Mouse (Mus musculus): Measurements from ENCODE around the gene Itga9.

The Itga9 gene

DNA sequence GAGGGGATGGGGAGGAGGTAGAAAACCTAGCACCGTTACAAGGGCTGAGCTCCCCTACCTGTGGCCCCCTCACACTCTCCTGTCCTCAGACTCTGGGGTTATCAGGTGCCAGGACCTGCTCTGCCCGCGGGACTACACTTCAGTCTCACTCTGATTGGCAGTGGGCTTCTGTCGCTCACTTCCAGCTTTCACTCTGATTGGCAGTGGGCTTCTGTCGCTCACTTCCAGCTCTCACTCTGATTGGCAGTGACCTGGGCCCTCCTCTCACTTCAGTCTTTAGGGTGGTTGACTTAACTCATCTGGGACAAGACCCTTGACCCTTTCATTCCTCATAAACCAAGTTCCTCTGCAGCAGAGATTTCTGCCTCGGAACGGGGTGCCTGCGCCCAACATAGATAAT lies 226.9 kb downstream of the Itga9 start:
- no peak for DNase-seq

DNA sequence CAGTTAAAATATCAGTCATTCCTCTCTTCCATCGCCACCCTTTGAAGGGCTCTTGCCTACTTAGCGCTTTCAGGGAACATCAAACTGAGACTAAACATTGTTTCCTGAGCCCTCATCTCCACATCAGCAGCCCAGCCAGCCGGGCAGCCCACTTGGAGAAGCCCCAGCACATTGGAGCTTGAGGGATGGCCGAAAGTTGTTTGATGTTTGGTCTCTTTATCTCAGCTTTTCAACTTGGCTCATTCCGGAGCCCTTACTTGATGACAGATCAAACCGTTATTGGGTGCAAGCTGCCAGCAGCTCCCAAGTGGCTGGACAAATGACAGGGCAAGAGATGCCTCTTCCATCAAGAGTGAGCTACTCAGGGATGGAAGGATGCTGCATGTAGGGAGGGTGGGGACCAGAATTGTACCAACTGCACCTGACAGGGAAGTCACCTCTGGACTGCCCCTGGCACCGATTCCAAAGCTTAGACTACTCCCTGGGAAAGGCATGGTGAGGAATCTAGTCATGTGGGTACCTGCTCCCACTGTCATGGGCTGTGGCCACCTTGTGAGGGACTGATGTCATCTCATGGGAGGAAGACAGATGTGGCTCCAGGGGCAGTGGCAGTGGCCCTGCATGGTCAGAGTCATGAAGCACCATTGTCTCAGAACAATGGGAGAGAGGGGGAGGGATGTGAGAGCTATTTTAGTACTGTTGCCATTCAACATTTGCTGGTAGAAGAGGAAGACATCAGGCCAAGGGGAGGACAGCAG lies 232.6 kb downstream of the Itga9 start:
- no peak for DNase-seq

DNA sequence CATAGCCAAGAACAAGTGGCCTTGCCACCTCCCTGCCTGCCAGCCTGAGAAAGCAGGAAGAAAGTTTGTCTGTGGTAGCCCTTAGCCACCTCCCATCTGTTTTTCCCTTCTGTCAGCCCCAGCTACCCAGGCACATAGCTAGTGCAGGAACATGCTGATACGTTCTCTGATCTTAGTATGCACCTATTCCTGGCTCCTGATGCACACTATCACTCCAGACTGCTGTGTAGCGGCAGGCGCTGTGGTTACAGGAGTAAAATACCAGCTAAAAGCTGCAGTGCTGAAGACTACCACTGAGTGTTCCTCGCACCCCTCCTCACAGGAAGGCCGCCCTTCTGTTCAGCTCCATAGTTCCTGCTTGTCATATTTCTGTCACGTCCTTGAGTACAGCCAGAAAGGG lies 234.8 kb downstream of the Itga9 start:
- no peak for DNase-seq

DNA sequence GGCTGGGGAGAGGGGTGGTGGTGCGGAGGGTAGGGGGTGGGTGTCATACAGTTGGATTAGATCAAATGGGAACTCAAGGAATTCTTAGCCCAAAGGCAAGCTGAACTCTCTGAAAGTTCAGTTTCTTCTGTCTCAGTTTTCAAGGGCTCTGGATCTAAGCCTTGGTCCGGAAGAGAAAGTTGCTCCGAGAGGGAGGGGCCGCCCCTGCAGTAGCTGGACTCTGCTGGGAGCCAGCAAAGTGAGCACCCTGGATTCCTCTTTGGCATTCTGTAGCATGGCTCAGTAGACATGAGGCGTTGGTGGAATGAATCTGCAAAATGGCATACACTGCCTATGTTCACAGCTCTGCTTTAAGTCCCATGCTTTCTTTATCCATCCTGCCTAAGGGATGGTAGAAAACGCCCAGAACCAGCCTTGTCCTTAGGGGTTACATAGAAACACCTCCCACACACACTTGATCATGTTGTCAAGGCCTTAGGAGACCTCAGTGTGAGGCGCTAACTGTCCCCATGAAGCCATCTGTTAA lies 235.5 kb downstream of the Itga9 start:
- no peak for DNase-seq

DNA sequence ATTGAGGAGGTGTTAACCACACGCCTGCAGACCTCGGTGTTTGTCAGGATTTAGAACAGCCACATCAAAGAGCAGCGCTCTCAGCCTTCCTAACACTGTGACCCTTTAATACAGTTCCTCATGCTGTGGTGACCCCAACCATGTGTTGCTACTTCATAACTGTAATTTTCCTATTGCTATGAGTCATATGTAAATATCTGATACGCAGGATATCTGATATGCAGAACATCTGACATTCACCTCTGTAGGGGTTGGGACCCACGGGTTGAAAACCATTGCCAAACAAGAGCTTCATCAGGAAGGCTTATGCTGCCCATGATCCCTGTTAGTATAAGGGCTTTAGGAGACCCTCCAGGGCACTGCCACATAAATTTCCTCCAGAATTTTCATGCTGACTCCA lies 237.2 kb downstream of the Itga9 start:
- DNase-seq = no peak

- no peak for DNase-seq
These were observed 238.5 kb downstream of the Itga9 start for GRCm38 (mm10) chr9:118845003-118845402.

DNA sequence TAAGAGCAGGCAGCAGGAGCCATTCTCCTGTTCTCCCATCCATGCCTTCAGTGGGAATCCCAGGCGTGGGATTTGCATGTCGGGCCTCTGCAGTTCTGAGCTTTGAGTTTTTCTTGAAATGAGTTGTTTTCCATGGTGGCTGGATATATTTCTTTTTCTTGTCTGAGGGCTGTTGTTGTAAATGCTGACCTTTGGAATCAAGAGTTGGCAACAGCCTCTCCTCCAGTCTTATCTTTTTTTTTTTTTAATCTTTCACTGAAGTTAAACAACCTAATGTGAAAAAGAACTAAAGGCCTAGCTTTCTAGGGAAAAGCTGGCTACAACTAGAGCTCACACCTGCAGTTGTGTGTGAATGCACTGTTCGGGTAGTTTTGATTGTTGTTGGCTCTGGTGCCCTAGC lies 240.3 kb downstream of the Itga9 start:
- no peak for DNase-seq

GRCm38 (mm10) chr9:118856665-118857064 lies 250.2 kb downstream of the Itga9 start:
- DNase-seq = no peak

GRCm38 (mm10) chr9:118860613-118861141 lies 254.2 kb downstream of the Itga9 start:
- DNase-seq = no peak

DNA sequence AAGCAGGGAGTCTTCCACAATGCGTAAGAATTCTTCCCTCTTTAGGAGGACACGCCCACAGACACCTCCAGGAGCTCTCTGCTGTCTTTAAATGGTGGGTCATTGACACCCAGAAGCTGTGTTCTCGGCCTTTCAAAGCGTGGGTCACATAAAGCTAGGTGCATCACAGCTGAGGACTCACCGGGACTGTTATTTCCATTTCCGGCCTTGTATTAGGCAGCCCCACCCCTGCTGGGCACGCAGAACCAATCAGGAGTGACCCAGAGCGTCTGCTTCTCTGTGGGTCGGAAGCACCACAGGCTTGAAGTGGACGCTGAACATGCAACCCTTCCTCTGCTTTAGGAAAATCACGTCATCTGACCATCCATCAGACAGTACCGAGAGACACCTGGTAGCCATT lies 255.7 kb downstream of the Itga9 start:
- no peak for DNase-seq

DNA sequence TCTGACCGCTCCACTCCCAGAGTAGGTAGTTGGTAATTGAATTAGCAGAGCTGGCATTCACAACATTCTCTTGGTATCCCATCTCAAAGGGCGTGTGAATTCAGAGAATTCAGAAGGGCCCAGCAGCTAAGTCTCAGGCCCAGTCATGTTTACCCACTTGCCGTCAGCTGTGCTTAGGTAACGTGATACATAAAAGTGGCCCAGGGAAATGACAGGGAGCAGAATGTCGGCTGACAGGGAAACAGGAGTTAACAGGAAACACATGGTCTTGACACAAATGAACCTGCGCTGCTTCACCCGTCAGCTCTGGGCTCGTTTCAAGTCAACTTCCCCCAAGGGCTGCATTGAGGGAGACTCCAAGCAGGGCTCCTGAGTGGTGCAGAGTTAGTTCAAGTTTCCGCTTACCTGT lies 256.4 kb downstream of the Itga9 start:
- DNase-seq = no peak

GRCm38 (mm10) chr9:118863528-118863927 lies 257.0 kb downstream of the Itga9 start:
- DNase-seq = no peak

- no peak for DNase-seq
These were observed 260.5 kb downstream of the Itga9 start for GRCm38 (mm10) chr9:118866949-118867348.

GRCm38 (mm10) chr9:118867851-118868250 lies 261.4 kb downstream of the Itga9 start:
- DNase-seq = no peak

GRCm38 (mm10) chr9:118871089-118871488 lies 264.6 kb downstream of the Itga9 start:
- DNase-seq = peak in 1 of 2 experiments; percentile 65

DNA sequence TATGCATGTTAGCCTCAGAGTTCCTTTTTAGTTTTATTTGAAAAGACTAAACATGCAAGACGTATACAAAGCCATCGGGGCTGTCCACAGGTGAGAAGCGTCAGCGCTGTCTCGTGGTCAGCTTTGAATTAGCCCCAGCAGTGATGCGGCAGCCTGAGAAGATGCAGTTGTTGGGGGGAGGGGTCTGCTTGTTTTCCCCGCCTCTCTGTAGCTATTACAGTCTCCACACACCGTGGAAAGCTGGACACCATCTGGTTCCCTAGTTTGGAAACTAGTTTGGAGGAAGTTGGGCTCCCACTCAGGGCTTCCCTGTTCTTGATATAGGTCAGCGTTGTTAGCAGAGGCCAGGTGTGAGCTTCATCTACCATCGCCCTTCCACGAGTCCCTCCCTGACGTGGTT lies 266.5 kb downstream of the Itga9 start:
- no peak for DNase-seq

DNA sequence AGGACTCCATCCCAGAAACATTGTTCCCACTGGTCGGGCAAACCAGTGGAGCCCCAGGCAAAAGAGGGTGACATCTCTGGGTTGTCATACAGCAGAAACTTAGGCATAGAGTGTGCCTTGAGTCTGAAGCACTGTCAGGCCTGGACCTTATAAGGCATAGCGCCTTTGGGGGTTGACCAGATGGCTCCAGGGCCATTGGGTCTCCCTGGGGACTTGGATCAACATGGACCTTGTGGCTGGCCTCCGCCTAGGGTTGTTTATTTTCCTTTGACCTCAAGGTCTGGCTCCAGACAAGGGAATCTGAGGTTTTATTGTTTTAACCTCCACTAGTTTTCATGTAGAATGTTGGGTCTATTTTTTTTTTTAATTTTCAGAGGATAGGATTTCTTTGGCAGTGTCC lies 267.1 kb downstream of the Itga9 start:
- peak; percentile 65 to 77 for DNase-seq

DNA sequence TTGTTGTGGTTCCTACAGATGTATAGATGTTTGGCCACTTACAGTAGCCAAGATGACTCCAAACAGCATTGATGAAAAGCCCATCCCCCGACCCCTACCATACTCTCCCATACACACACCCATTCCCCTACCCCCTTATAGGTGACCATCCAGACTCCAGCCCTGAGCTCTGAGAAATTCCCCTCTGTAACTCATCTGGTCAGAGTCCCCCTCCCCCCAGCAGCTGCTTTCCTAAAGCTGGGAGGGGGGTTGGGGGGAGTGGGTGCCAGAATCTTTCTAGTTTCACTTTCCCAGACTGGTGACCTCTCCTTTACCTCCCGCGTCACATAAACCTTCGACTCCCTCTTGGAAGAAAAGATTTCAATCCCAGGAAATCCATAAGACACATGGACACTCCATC lies 269.2 kb downstream of the Itga9 start:
- no peak for DNase-seq

DNA sequence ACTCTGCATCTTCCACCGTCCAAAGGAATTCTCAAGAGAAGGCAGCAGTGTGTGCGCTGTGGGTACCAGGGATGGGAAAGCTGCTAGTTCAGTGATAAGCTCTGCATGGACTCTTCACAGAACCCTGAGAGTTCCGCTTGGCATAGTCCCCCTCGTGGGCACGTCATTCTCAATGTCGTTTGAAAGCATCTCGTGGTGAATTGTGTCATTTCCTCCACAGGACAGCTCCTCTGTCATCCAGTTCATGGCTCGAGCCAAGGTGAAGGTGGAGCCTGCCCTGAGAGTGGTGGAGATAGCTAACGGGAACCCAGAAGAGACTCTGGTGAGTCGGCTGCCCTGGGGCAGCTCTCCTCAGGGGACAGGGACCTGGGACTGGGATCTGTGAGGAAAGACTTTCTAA lies 270.4 kb downstream of the Itga9 start:
- no peak for DNase-seq

GRCm38 (mm10) chr9:118877365-118878008 lies 271.0 kb downstream of the Itga9 start:
- DNase-seq = no peak

GRCm38 (mm10) chr9:118878596-118878995 lies 272.1 kb downstream of the Itga9 start:
- no peak for DNase-seq

DNA sequence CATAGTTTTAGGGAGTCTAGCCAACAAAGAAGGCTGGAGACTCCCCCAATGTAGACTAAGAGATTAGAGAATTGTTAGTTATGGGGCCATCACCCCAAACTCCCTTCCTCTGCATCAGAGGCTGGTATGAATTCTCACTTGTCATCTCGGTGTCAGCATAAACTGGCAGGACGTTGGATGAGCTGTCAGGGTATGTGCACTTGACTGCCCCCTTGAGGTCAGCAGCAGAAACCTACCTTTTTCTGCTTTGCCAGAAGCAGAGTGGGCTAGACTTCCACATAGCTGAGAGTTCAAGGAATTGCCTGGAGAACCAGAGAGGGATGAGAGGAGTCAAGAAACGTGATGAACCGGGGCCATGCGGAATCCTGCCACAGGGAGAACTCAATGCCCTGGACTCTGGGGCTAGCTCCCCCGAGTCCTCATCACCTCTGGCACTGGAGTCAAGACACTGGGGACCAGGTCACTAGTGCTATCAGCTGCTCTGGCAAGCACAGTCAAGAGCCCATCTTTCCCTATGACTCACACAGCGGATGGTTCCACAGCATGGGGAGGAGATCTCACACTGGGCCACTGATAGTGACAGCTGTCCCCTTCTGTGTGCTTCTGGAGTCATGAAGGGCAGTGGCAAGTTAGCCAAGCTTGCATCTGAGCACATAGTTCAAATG lies 274.9 kb downstream of the Itga9 start:
- DNase-seq = peak in 1 of 2 experiments; percentile 49

DNA sequence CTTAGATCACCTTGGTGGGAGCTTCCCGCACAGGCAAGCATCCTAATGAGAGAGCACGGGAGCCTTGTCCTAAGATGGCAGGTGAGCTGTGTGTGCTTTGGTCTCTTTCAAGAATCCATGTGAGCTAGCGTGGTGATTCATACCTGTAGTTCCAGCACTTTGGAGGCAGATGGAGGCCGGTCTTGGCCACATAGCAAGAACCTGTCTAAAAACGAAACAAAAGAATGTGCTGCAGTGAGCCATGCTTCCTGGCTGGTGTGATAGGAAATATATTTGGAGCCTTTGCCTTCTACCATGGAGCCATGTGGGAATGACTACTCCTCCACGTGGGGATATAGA lies 275.4 kb downstream of the Itga9 start:
- no peak for DNase-seq

- DNase-seq = no peak
These were observed 276.7 kb downstream of the Itga9 start for GRCm38 (mm10) chr9:118883150-118883549.

Data from kidney, postnatal 25 days (tissue).